Mouse (Mus musculus): ENCODE measurements around the gene Spg20.

- no peak for TF ChIP-seq CTCF (IDR thresholded peaks at IDR 0.05; ENCODE audit: insufficient read depth, low read length)
- no peak for TF ChIP-seq POLR2A (IDR thresholded peaks at IDR 0.05; ENCODE audit: borderline replicate concordance, extremely low read depth, low read depth, low read length)
Observed at GRCm38 (mm10) chr3:55106051-55106450, 5.9 kb upstream of the Spg20 start.

Data from lung, adult 2 months (tissue).